Mouse (Mus musculus) intestine, postnatal 0 days (tissue): ENCODE data around the gene Inca1. TPM values are rescaled to one million over a fixed set of nuclear protein-coding genes. Genes with fewer than 3 reads are reported as not detected.
A peak's percentile ranks its signal among the peaks of the same experiment; 100 is the strongest.

ENCODE experiments used
- ATAC-seq: fragments of 200-750 bp; cut with Nextera tagmentation; 2 replicates; pipeline ENCODE4 v1.8.0; 2017; ENCODE audit warnings: mild to moderate bottlenecking, moderate TSS enrichment, moderate library complexity
- H3K27ac ChIP-seq: fragments of 300-500 bp; sonication (generic); 2 replicates; pipeline ENCODE4 v1.5.1; 2014; ENCODE audit warnings: mild to moderate bottlenecking, low read depth, low read length, moderate library complexity
- H3K27me3 ChIP-seq: fragments of 300-500 bp; sonication (generic); replicated peaks from 2 replicates; pipeline ENCODE4 v1.6.1; 2014; ENCODE audit warnings: low read length, mixed read lengths; ENCODE audit not compliant: control insufficient read depth, insufficient read depth
- H3K36me3 ChIP-seq: fragments of 300-500 bp; sonication (generic); 2 replicates; pipeline ENCODE4 v1.6.1; 2014; ENCODE audit warnings: mild to moderate bottlenecking, moderate library complexity; ENCODE audit not compliant: control insufficient read depth, insufficient read depth
- H3K4me1 ChIP-seq: fragments of 300-500 bp; sonication (generic); replicated peaks from 2 replicates; pipeline ENCODE4 v1.6.1; 2014; ENCODE audit warnings: antibody characterized with exemption, low read length, mixed read lengths; ENCODE audit not compliant: control insufficient read depth, insufficient read depth
- H3K4me2 ChIP-seq: fragments of 300-500 bp; sonication (generic); replicated peaks from 2 replicates; pipeline ENCODE4 v1.6.1; 2014; ENCODE audit warnings: low read depth, mild to moderate bottlenecking, moderate library complexity
- H3K4me3 ChIP-seq: fragments of 300-500 bp; sonication (generic); 2 replicates; pipeline ENCODE4 v1.5.1; 2014; ENCODE audit warnings: low read depth, low read length
- H3K9ac ChIP-seq: fragments of 300-500 bp; sonication (generic); 2 replicates; pipeline ENCODE4 v1.6.1; 2014; ENCODE audit warnings: mild to moderate bottlenecking, low read depth, low read length
- H3K9me3 ChIP-seq: fragments of 300-500 bp; sonication (generic); 2 replicates; pipeline ENCODE4 v1.6.1; 2016; ENCODE audit warnings: mixed run types; ENCODE audit not compliant: control insufficient read depth
- CTCF ChIP-seq: sonication (generic); IDR thresholded peaks from 2 replicates; pipeline ENCODE4 v1.5.1; 2016; ENCODE audit warnings: low read depth, mild to moderate bottlenecking, control low read depth, antibody characterized with exemption, moderate library complexity
- WGBS: fragments of 180-500 bp; shearing (Covaris S2); extraction: QIAGEN DNeasy Blood & Tissue Kit; methylation state at CpG from one replicate; pipeline ENCODE4 v1.1.7; 2014; 5-methylcytosine and 5-hydroxymethylcytosine counted together
- polyA plus RNA-seq: library from polyadenylated mRNA; unstranded; fragments of >200 nt; fragmentation: Nextera tagmentation; extraction: Ambion mirVana; gene quantifications from 2 replicates; pipeline ENCODE4 v1.2.1, GENCODE M21; 2015

Inca1 gene
- polyA plus RNA-seq, 1 experiment from 2014 or later = 2.8 TPM

DNA sequence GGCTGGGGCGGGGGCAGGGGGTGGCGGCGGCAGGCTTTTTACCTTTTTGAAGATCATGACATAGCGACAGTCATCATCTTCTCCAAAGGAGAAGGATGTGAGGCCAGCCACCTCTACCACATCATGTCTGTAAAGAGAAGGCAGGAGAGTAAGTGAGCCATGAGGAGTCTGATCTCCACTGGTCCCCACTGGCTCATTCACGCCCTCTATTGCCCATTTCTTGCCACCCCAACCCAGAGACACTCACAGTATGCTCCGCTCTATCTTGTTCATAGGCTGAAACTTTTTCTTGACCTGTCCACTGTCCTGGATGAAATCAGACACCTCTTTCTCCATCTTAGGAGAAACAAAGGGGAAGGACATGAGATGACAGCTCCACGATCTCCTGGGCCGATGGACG lies 35.2 kb downstream of the Inca1 start:
- no peaks in the 10 kb centered on the region for H3K9me3 ChIP-seq
- no peaks in the 10 kb centered on the region for H3K4me1 ChIP-seq
- H3K9ac ChIP-seq = no peak overlapping the region
- TF ChIP-seq CTCF = peak; percentile 44
- H3K27me3 ChIP-seq = no peaks in the 10 kb centered on the region
- H3K4me3 ChIP-seq = no peak overlapping the region
- no peak overlapping the region for H3K4me2 ChIP-seq
- ATAC-seq = no peak
- H3K36me3 ChIP-seq = peaks cover 42% of the 10 kb centered on the region
- H3K27ac ChIP-seq = no peak overlapping the region
- WGBS = 95% methylated on average over 9 of the region's 9 CpGs

DNA sequence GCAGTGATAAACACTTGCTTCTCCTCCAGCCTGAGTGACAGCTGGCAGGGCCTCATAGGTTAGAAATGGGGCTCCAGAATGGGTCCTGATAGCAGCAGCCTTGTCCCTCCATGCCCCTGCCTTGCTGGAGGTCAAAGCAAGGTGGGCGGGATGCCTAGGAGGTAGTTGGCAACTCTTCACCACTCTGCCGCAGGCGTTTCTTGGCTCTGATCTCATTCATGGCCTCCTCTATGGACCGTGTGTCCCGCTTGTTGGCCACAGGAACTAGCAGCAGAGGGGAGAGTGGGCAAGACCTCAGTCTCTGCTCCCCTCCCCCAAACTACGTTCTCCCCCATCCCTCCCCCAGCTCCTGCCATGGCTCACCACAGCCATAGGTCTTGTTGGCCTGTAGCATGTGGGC lies 36.0 kb downstream of the Inca1 start:
- WGBS = 96% methylated on average over 6 of the region's 6 CpGs
- H3K4me1 ChIP-seq = no peaks in the 10 kb centered on the region
- H3K4me2 ChIP-seq = no peak overlapping the region
- no peaks in the 10 kb centered on the region for H3K27me3 ChIP-seq
- no peak for ATAC-seq
- no peak overlapping the region for H3K4me3 ChIP-seq
- H3K36me3 ChIP-seq = peaks cover 42% of the 10 kb centered on the region
- no peak overlapping the region for H3K27ac ChIP-seq
- no peaks in the 10 kb centered on the region for H3K9me3 ChIP-seq
- TF ChIP-seq CTCF = no peak
- H3K9ac ChIP-seq = no peak overlapping the region

- no peak for TF ChIP-seq CTCF
- Histone ChIP-seq H3K4me3 (no peak overlapping the region), H3K27me3 (no peaks in the 10 kb centered on the region), H3K27ac (no peak overlapping the region), H3K4me2 (no peak overlapping the region), H3K4me1 (no peaks in the 10 kb centered on the region), H3K36me3 (peaks cover 42% of the 10 kb centered on the region), H3K9me3 (no peaks in the 10 kb centered on the region), H3K9ac (no peak overlapping the region)
- 89% methylated on average over 8 of the region's 8 CpGs for WGBS
- no peak for ATAC-seq
Measured at GRCm38 (mm10) chr11:70663101-70663500, 36.9 kb downstream of the Inca1 start.

DNA sequence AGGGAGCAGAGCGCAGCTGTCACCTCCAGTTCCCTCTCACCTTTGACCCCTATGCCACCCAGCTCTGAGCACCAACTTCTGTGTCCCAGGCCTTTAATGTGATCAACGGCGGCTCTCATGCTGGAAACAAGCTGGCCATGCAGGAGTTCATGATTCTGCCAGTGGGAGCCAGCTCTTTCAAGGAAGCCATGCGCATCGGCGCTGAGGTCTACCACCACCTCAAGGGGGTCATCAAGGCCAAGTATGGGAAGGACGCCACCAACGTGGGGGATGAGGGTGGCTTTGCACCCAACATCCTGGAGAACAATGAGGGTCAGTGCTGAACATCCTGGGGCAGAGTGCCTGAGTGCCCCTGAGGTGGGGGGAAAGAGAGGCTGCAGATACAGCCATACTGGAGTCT lies 39.4 kb downstream of the Inca1 start:
- Histone ChIP-seq H3K4me2 (no peak overlapping the region), H3K9me3 (no peaks in the 10 kb centered on the region), H3K9ac (no peak overlapping the region), H3K36me3 (peaks cover 34% of the 10 kb centered on the region), H3K27ac (no peak overlapping the region), H3K4me3 (no peak overlapping the region), H3K27me3 (no peaks in the 10 kb centered on the region), H3K4me1 (peaks cover 10% of the 10 kb centered on the region)
- no peak for ATAC-seq
- WGBS = 91% methylated on average over 8 of the region's 8 CpGs
- TF ChIP-seq CTCF = no peak

DNA sequence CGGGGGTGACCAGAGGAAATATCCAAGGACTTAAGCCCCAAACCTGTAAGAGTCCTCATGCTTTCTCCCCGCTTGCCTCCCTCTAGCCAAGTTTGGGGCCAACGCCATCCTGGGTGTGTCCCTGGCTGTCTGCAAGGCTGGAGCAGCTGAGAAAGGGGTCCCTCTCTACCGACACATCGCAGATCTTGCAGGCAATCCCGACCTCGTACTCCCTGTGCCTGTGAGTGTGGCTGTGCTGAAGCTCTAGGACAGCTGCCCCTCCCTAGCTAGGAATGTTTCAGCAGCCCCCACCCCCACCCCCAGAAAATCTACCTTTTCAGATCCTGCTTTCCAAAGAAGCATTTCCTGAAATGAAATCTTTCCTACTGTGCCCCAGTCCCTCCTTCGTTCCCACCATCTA lies 41.0 kb downstream of the Inca1 start:
- TF ChIP-seq CTCF = no peak
- Histone ChIP-seq H3K36me3 (peaks cover 20% of the 10 kb centered on the region), H3K27ac (no peak overlapping the region), H3K27me3 (no peaks in the 10 kb centered on the region), H3K4me2 (no peak overlapping the region), H3K4me1 (peaks cover 10% of the 10 kb centered on the region), H3K9me3 (no peaks in the 10 kb centered on the region), H3K4me3 (no peak overlapping the region), H3K9ac (no peak overlapping the region)
- no peak for ATAC-seq
- WGBS = 55% methylated on average over 8 of the region's 8 CpGs

DNA sequence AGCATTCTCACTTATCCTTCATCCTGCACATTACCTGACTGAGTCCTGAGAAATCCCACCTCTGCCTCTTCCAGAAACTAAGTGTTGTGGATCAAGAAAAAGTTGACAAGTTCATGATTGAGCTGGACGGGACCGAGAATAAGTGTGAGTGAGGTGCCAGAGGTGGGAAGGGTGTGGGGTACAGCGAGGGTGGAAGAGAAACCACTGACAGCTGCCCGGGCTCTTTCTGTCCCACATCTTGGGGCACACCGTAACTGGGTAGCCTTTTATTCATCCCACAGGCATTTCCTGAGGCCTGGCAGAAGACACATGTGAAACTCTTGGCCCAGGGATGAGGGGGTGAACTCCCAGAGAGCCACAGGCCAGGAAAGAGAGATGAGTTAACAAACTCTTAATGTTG lies 41.4 kb downstream of the Inca1 start:
- no peak overlapping the region for H3K27ac ChIP-seq
- peaks cover 10% of the 10 kb centered on the region for H3K4me1 ChIP-seq
- H3K36me3 ChIP-seq = peaks cover 16% of the 10 kb centered on the region
- no peak for TF ChIP-seq CTCF
- ATAC-seq = no peak
- H3K9ac ChIP-seq = no peak overlapping the region
- no peaks in the 10 kb centered on the region for H3K27me3 ChIP-seq
- H3K4me3 ChIP-seq = no peak overlapping the region
- H3K9me3 ChIP-seq = no peaks in the 10 kb centered on the region
- H3K4me2 ChIP-seq = no peak overlapping the region
- WGBS = 86% methylated on average over 5 of the region's 5 CpGs

GRCm38 (mm10) chr11:70657991-70658390 lies 42.0 kb downstream of the Inca1 start:
- H3K9ac ChIP-seq = no peak overlapping the region
- no peak overlapping the region for H3K27ac ChIP-seq
- H3K4me1 ChIP-seq = peaks cover 10% of the 10 kb centered on the region
- no peak for TF ChIP-seq CTCF
- 67% methylated on average over 9 of the region's 9 CpGs for WGBS
- H3K4me3 ChIP-seq = no peak overlapping the region
- ATAC-seq = no peak
- peaks cover 12% of the 10 kb centered on the region for H3K36me3 ChIP-seq
- no peaks in the 10 kb centered on the region for H3K27me3 ChIP-seq
- H3K9me3 ChIP-seq = no peaks in the 10 kb centered on the region
- H3K4me2 ChIP-seq = no peak overlapping the region
